Mouse (Mus musculus) ES-Bruce4 (cell line): ENCODE results near the gene Tnfaip8l1. TPM values are rescaled to one million over a fixed set of nuclear protein-coding genes. Genes with fewer than 3 reads are reported as not detected.

Source experiments
- H3K27ac ChIP-seq: 2 replicates; pipeline ENCODE4 v1.5.1; 2012; ENCODE audit warnings: low read length, inconsistent platforms; ENCODE audit not compliant: insufficient read depth
- H3K27me3 ChIP-seq: 2 replicates; pipeline ENCODE4 v1.6.1; 2012; ENCODE audit warnings: mild to moderate bottlenecking, low read length, inconsistent platforms; ENCODE audit not compliant: control insufficient read depth, poor library complexity, insufficient read depth, severe bottlenecking
- H3K36me3 ChIP-seq: 2 replicates; pipeline ENCODE4 v1.6.1; 2012; ENCODE audit warnings: inconsistent platforms, mild to moderate bottlenecking, low read length, moderate library complexity; ENCODE audit not compliant: control insufficient read depth, poor library complexity, insufficient read depth, severe bottlenecking
- H3K4me1 ChIP-seq: one replicate; pipeline ENCODE4 v1.8.1; 2011; ENCODE audit warnings: low read length; ENCODE audit not compliant: control insufficient read depth, insufficient read depth
- H3K4me3 ChIP-seq: 2 replicates; pipeline ENCODE4 v1.5.1; 2011; ENCODE audit warnings: low read depth, mild to moderate bottlenecking, low read length
- H3K9ac ChIP-seq: 2 replicates; pipeline ENCODE4 v1.6.1; 2012; ENCODE audit warnings: low read depth, mild to moderate bottlenecking, inconsistent platforms; ENCODE audit not compliant: poor library complexity, severe bottlenecking
- H3K9me3 ChIP-seq: replicated peaks from 2 replicates; pipeline ENCODE4 v1.6.1; 2012; ENCODE audit warnings: mild to moderate bottlenecking, low read length, inconsistent platforms; ENCODE audit not compliant: control insufficient read depth, poor library complexity, insufficient read depth, severe bottlenecking
- CTCF ChIP-seq: IDR thresholded peaks from one replicate; pipeline ENCODE4 v1.8.1; 2011; ENCODE audit warnings: low read depth, low read length
- EP300 ChIP-seq: IDR thresholded peaks from 2 replicates; pipeline ENCODE4 v1.6.1; 2011; ENCODE audit warnings: low read depth, low read length; ENCODE audit not compliant: insufficient read depth
- POLR2A ChIP-seq: IDR thresholded peaks from one replicate; pipeline ENCODE4 v1.8.1; 2011; ENCODE audit warnings: low read length; ENCODE audit not compliant: insufficient read depth
- polyA plus RNA-seq: library from polyadenylated mRNA; stranded (reverse); fragments of >200 nt; gene quantifications from 2 replicates; pipeline ENCODE4 v1.2.4, GENCODE M21; 2011; ENCODE audit warnings: low read depth; ENCODE audit not compliant: missing spikeins, insufficient read depth, insufficient read length

The Tnfaip8l1 gene
- polyA plus RNA-seq, 1 experiment, result 2.5 TPM

DNA sequence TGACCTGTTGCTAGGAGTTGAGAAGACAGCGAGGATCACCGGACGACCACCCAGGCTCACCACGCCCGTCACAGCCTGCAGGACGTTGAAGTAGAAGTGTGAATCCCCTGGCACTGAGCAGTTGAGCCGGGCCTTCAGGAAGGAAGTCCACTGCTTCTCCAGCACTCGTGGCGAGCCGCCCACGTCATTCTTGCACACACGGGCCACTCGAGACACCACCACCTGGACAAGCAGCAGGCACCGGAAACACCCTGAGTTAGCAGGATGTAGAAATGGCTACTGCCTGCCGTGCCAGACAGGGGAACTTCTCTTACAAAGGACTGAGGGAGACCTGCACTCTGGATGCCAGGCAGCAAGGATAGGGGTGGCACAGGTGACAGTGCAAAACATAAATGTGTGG is 34.0 kb upstream of the Tnfaip8l1 start:
- H3K9me3 ChIP-seq, result no peaks in the 10 kb centered on the region
- no peak overlapping the region for H3K27ac ChIP-seq
- peaks cover 4% of the 10 kb centered on the region; the same call in 1 of the 2 replicates for H3K27me3 ChIP-seq
- no peak overlapping the region for H3K9ac ChIP-seq
- no peak overlapping the region for H3K4me3 ChIP-seq
- H3K36me3 ChIP-seq, result no peaks in the 10 kb centered on the region
- TF ChIP-seq CTCF, result no peak
- no peak for TF ChIP-seq EP300
- TF ChIP-seq POLR2A, result no peak
- H3K4me1 ChIP-seq, result no peaks in the 10 kb centered on the region

DNA sequence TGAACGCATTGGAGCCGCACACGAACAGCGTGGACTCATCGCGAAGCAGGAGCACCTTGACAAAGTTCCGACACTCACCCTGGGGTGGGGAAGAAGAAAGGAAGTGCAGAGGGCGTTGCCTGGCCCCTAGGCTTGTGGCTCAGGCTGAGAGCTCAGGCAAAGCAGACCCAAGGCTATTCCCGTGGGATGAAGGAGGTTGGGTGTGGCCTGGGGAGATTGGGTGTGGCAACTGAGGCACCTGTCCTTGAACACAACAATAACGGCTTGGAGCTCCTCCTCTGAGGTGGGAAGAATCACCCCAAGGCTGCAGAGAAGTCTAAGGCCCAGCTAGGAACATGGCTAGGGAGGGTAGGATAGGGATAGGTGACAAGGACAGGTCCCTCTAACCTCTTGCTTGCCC is 31.1 kb upstream of the Tnfaip8l1 start:
- H3K27ac ChIP-seq, result no peak overlapping the region
- no peaks in the 10 kb centered on the region for H3K4me1 ChIP-seq
- TF ChIP-seq POLR2A (no peak), CTCF (no peak), EP300 (0 out of 2 replicates have a peak, but pooled peaks have one; percentile 16)

DNA sequence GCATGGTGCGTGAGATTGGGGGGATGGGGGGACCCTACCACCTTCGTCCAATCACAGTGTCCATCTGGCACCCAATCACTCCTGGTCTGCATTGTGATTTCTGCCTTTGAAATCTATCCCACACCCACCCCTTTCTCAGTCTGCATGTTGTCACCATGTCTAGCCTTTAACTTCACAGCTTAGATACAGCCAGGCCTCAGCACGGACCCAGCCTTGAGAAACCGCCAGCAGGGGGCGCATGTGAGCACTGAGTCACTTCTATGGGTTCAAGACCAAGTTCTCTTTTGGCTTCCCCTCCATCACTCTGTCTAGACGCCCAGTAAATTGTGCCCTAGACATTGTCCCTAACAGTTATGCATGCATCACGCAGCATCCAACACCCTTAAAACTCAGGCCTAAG is 30.5 kb upstream of the Tnfaip8l1 start:
- TF ChIP-seq POLR2A (no peak), CTCF (peak; percentile 83)
- Histone ChIP-seq H3K27ac (no peak overlapping the region), H3K4me3 (no peak overlapping the region), H3K9ac (no peak overlapping the region), H3K36me3 (no peaks in the 10 kb centered on the region), H3K9me3 (no peaks in the 10 kb centered on the region), H3K27me3 (no peaks in the 10 kb centered on the region), H3K4me1 (no peaks in the 10 kb centered on the region)

More for the DNA sequence above, 31.1 kb upstream of the Tnfaip8l1 start:
- no peaks in the 10 kb centered on the region for H3K9me3 ChIP-seq
- H3K4me3 ChIP-seq, result no peak overlapping the region
- H3K9ac ChIP-seq, result no peak overlapping the region
- H3K27me3 ChIP-seq, result no peaks in the 10 kb centered on the region
- H3K36me3 ChIP-seq, result no peaks in the 10 kb centered on the region

DNA sequence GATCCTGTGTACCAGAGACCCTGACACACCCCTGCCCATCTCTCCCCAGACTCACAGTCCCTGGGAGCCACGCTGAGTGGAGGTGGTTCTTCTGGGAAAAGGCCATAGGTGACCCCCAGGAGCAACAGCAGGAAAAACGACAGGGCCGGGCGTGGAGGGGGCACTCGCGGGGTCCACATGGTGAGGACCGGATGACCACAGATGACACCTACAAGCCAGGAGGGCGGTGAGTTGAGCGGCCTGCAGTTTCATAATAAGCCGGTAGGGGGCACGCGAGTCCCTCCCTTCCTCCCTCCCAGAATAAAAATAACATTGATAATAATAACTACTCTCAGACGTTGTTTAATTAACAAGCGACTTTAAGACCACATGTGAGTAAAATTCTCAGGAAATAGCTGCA is 29.6 kb upstream of the Tnfaip8l1 start:
- Histone ChIP-seq H3K9ac (no peak overlapping the region), H3K36me3 (no peaks in the 10 kb centered on the region)

DNA sequence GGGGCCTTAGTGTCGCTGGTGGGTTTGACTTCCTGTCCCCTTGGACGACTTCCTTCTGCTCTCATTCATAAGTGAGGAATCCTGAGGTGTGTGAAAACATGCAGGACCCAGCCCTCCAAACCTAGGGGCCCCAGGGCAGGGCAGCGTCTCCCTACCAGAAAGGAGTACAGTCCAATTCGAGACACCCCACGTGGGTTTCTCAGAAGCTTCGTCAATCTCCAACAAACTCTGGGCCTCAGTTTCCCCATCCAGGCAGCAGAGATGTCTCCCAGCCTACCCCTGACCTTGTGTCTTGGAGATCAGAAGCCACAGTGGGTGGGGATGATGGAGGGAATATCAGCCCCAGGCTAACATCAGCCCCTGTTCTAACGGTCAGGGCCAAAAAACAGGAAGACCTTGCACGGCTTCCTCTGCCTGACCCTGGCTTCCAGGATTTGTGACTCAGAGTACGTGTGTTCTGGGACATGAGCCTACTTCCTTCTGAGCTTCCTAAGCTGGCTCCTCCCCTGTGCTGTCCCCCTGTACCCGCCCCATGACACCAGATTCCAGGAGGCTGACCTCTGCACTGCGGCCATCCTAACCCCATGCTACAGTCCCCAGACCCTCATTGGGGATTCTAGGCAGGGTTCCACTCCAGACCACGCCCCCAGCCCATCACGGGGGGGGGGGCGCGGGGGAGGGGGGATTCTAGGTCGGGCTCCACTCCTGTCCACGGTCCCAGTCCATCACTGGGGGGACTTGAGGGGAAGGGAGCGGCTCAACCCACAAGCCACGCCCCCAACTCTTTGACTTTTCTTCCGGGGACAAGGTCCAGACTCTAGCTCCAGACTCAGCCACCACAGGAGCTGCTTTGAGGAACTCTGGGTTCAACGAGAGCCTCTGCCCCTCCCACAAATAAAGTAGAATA is 28.6 kb upstream of the Tnfaip8l1 start:
- no peak overlapping the region for H3K27ac ChIP-seq
- 0 out of 2 replicates have a peak overlapping the region, but pooled peaks have one; percentile 32 for H3K4me3 ChIP-seq
- no peaks in the 10 kb centered on the region for H3K36me3 ChIP-seq
- H3K4me1 ChIP-seq, result no peaks in the 10 kb centered on the region
- no peak overlapping the region for H3K9ac ChIP-seq
- H3K27me3 ChIP-seq, result no peaks in the 10 kb centered on the region
- TF ChIP-seq EP300, result no peak
- TF ChIP-seq POLR2A, result no peak
- no peak for TF ChIP-seq CTCF
- no peaks in the 10 kb centered on the region for H3K9me3 ChIP-seq

More for the DNA sequence above, 29.6 kb upstream of the Tnfaip8l1 start:
- no peaks in the 10 kb centered on the region for H3K9me3 ChIP-seq
- no peaks in the 10 kb centered on the region for H3K4me1 ChIP-seq
- H3K4me3 ChIP-seq, result no peak overlapping the region
- H3K27ac ChIP-seq, result no peak overlapping the region
- TF ChIP-seq EP300 (no peak), CTCF (peak; percentile 69)
- no peaks in the 10 kb centered on the region for H3K27me3 ChIP-seq

DNA sequence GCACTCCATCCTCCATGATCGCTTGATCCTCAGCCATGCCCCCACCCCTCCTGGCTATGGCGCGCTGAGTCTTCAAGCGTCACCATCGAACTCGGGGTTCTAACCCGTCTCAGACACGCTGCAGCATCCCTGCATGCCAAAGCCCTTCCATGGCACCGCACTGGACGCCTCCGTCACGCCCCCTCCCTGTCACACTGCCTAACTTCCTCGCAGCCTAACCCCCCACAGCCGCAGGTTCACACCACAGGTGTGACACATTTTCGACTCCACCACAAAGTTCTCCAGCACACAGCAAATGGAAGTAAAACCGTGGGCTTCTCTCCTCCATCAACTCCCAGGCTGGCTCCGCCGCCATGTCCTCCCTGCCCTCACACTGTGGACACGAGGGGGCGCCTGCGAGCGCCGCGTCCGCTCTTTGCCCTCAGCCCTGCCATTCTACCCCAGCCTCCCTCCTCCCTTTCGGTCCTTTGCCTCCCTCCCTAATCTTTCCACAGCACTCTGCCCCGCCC is 27.8 kb upstream of the Tnfaip8l1 start:
- Histone ChIP-seq H3K4me3 (peak overlapping the region; percentile 32), H3K4me1 (no peaks in the 10 kb centered on the region), H3K9ac (no peak overlapping the region), H3K27me3 (no peaks in the 10 kb centered on the region), H3K36me3 (no peaks in the 10 kb centered on the region), H3K9me3 (no peaks in the 10 kb centered on the region), H3K27ac (no peak overlapping the region)
- peak; percentile 89 for TF ChIP-seq CTCF
- TF ChIP-seq EP300, result no peak
